In genomic region chr15:87698562-87699320, GRCm38 (mm10) we compare ENCODE assay signal across 13 mouse cellular contexts.
DNase-seq lines count a peak whose midpoint lies in the region; ATAC-seq and TF ChIP-seq lines count a peak whose summit lies in the region.
"Had no signal": no experiment of that assay in that cellular context is flagged by ENCODE, and none has a peak within 500 bp of the region (broad histone marks: within the 10 kb centered on the region; RNA-seq: fewer than 3 reads in every experiment).

No protein-coding gene starts in this region.

- 47% methylated on average over 14 of the region's 14 CpGs for WGBS in embryonic facial prominence, embryonic 14.5 days
- 85% methylated on average over 14 of the region's 14 CpGs for WGBS in embryonic facial prominence, embryonic 10.5 days

- no peaks in the 10 kb centered on the region for H3K36me3 ChIP-seq in embryonic facial prominence, embryonic 14.5 days (ENCODE audit: control insufficient read depth, insufficient read depth, low read length)
- H3K36me3 ChIP-seq in embryonic facial prominence, embryonic 10.5 days (replicated peaks) = peaks cover 21% of the 10 kb centered on the region
- H3K36me3 ChIP-seq in myocyte (ENCODE audit: control insufficient read depth, insufficient read depth) = no peaks in the 10 kb centered on the region
- H3K36me3 ChIP-seq: embryonic facial prominence, embryonic 15.5 days had no signal

- DNase-seq in embryonic facial prominence, embryonic 14.5 days (ENCODE audit: low spot score) = peak; percentile 34
- no peak for DNase-seq in embryonic facial prominence, embryonic 10.5 days (ENCODE audit: low spot score)
- DNase-seq in lung, postnatal 10 days = peak; percentile 5
- no peak for DNase-seq in lung, postnatal 36 days
- peak; percentile 40 for DNase-seq in cerebellum, adult 9-11 months
- DNase-seq in urinary bladder, postnatal 10 days (ENCODE audit: low spot score) = no peak
- DNase-seq: B cell, adult 2 months; heart, postnatal 14 days; kidney, postnatal 25 days; lung, postnatal 4 days had no signal

- no peak overlapping the region for H3ac ChIP-seq in myocyte (ENCODE audit: control insufficient read depth, insufficient read length)

- H3K79me2 ChIP-seq in myocyte (ENCODE audit: control insufficient read depth, insufficient read depth) = no peaks in the 10 kb centered on the region

- no peak for TF ChIP-seq POLR2A in myocyte (IDR thresholded peaks at IDR 0.05; ENCODE audit: insufficient read length, low read depth)

- no peaks in the 10 kb centered on the region for H3K27me3 ChIP-seq in embryonic facial prominence, embryonic 14.5 days (replicated peaks; ENCODE audit: control insufficient read depth, insufficient read depth, low read length)
- H3K27me3 ChIP-seq in embryonic facial prominence, embryonic 10.5 days (replicated peaks; ENCODE audit: low read depth, poor library complexity, severe bottlenecking) = no peaks in the 10 kb centered on the region
- no peaks in the 10 kb centered on the region for H3K27me3 ChIP-seq in myocyte (ENCODE audit: control insufficient read depth, insufficient read depth, insufficient read length)
- H3K27me3 ChIP-seq: embryonic facial prominence, embryonic 15.5 days had no signal

- H3K9ac ChIP-seq in embryonic facial prominence, embryonic 14.5 days (ENCODE audit: low read depth, low read length) = no peak overlapping the region
- H3K9ac ChIP-seq: embryonic facial prominence, embryonic 15.5 days had no signal

- H3K4me3 ChIP-seq in embryonic facial prominence, embryonic 14.5 days (ENCODE audit: low read depth, low read length) = no peak overlapping the region
- H3K4me3 ChIP-seq in embryonic facial prominence, embryonic 10.5 days = no peak overlapping the region
- H3K4me3 ChIP-seq in myocyte = no peak overlapping the region
- H3K4me3 ChIP-seq: embryonic facial prominence, embryonic 15.5 days had no signal

- H3K27ac ChIP-seq in embryonic facial prominence, embryonic 14.5 days (replicated peaks; ENCODE audit: low read depth, low read length) = no peak overlapping the region
- no peak overlapping the region for H3K27ac ChIP-seq in embryonic facial prominence, embryonic 10.5 days (replicated peaks)
- H3K27ac ChIP-seq: embryonic facial prominence, embryonic 15.5 days had no signal

- H3K9me3 ChIP-seq in embryonic facial prominence, embryonic 14.5 days (ENCODE audit: control insufficient read depth, low read length) = peaks cover 9% of the 10 kb centered on the region
- 0 out of 2 replicates have a peak, but pooled peaks cover 12% of the 10 kb centered on the region for H3K9me3 ChIP-seq in embryonic facial prominence, embryonic 10.5 days
- H3K9me3 ChIP-seq: embryonic facial prominence, embryonic 15.5 days had no signal

- H3K4me1 ChIP-seq in embryonic facial prominence, embryonic 14.5 days (ENCODE audit: control insufficient read depth, insufficient read depth, low read length) = no peaks in the 10 kb centered on the region
- H3K4me1 ChIP-seq in embryonic facial prominence, embryonic 10.5 days = peaks cover 16% of the 10 kb centered on the region; the same call in 1 of the 2 replicates
- H3K4me1 ChIP-seq: embryonic facial prominence, embryonic 15.5 days had no signal

- peak; percentile 33; the same call in 1 of the 2 replicates for ATAC-seq in embryonic facial prominence, embryonic 14.5 days (ENCODE audit: low read depth)
- ATAC-seq in inflammation-experienced regulatory T-cells, adult 6 months = no peak

- H3K4me2 ChIP-seq in embryonic facial prominence, embryonic 14.5 days (ENCODE audit: low read depth, low read length) = no peak overlapping the region
- H3K4me2 ChIP-seq in myocyte (ENCODE audit: low read depth) = peak overlapping the region; percentile 35
- H3K4me2 ChIP-seq: embryonic facial prominence, embryonic 15.5 days had no signal

TF ChIP-seq in myocyte, 11 proteins besides CTCF, POLR2A, EP300 and RAD21:
- TF ChIP-seq MAX (IDR thresholded peaks at IDR 0.05; ENCODE audit: low read depth) (no peak), SRF (IDR thresholded peaks at IDR 0.05; ENCODE audit: control insufficient read depth, insufficient read length, low read depth) (no peak), REST (IDR thresholded peaks at IDR 0.05; ENCODE audit: insufficient read depth, insufficient read length) (no peak), POLR2AphosphoS2 (IDR thresholded peaks at IDR 0.05; ENCODE audit: insufficient read length, low read depth) (no peak), USF1 (IDR thresholded peaks at IDR 0.05; ENCODE audit: low read depth) (no peak), TCF3 (IDR thresholded peaks at IDR 0.05; ENCODE audit: insufficient read length, low read depth) (no peak), TCF12 (IDR thresholded peaks at IDR 0.05; ENCODE audit: insufficient read depth, poor library complexity, severe bottlenecking) (no peak), CEBPB (IDR thresholded peaks at IDR 0.05; ENCODE audit: insufficient read depth, poor library complexity, severe bottlenecking) (no peak), MYOD1 (IDR thresholded peaks at IDR 0.05; ENCODE audit: control insufficient read depth in 1 of 3, insufficient read length in 2 of 3, low read depth in 2 of 3) (no peak), E2F4 (IDR thresholded peaks at IDR 0.05; ENCODE audit: insufficient read depth) (no peak), MYOG (IDR thresholded peaks at IDR 0.05; ENCODE audit: control insufficient read depth in 1 of 3, insufficient read depth in 1 of 3, insufficient read length in 2 of 3, low read depth in 2 of 3) (no peak)

Comparison
In these comparisons a context has a peak if more than half of its experiments do, and no peak if none do; other contexts are left out.
1. DNase-seq: peak in embryonic facial prominence, embryonic 14.5 days (single experiment), lung, postnatal 10 days (single experiment) and cerebellum, adult 9-11 months (single experiment); none in embryonic facial prominence, embryonic 10.5 days (single experiment), lung, postnatal 36 days (single experiment) and urinary bladder, postnatal 10 days (single experiment).